Mouse (Mus musculus) kidney, embryonic 14.5 days (tissue): ENCODE measurements around the gene Gpatch11. TPM values are rescaled to one million over a fixed set of nuclear protein-coding genes. Genes with fewer than 3 reads are reported as not detected.

ENCODE experiments used
- ATAC-seq: fragments of 200-750 bp; cut with Nextera tagmentation; 2 replicates; pipeline ENCODE4 v1.8.0; 2017; ENCODE audit warnings: moderate number of reproducible peaks, mild to moderate bottlenecking, moderate TSS enrichment, moderate library complexity; ENCODE audit not compliant: low FRiP score, low TSS enrichment
- H3K27ac ChIP-seq: fragments of 300-500 bp; sonication (generic); 2 replicates; pipeline ENCODE4 v1.5.1; 2014; ENCODE audit warnings: low read depth, mild to moderate bottlenecking, low read length, moderate library complexity, mixed read lengths
- H3K27me3 ChIP-seq: fragments of 300-500 bp; sonication (generic); 2 replicates; pipeline ENCODE4 v1.6.1; 2014; ENCODE audit warnings: mild to moderate bottlenecking, low read length; ENCODE audit not compliant: control insufficient read depth, insufficient read depth
- H3K36me3 ChIP-seq: fragments of 300-500 bp; sonication (generic); 2 replicates; pipeline ENCODE4 v1.6.1; 2014; ENCODE audit warnings: low read length, mixed read lengths; ENCODE audit not compliant: control insufficient read depth, insufficient read depth
- H3K4me1 ChIP-seq: fragments of 300-500 bp; sonication (generic); 2 replicates; pipeline ENCODE4 v1.6.1; 2014; ENCODE audit warnings: low read length, mixed read lengths; ENCODE audit not compliant: control insufficient read depth, insufficient read depth
- H3K4me2 ChIP-seq: fragments of 300-500 bp; sonication (generic); replicated peaks from 2 replicates; pipeline ENCODE4 v1.6.1; 2014; ENCODE audit warnings: low read depth, mild to moderate bottlenecking, low read length
- H3K4me3 ChIP-seq: fragments of 300-500 bp; sonication (generic); 2 replicates; pipeline ENCODE4 v1.5.1; 2014; ENCODE audit warnings: mild to moderate bottlenecking, low read length
- H3K9ac ChIP-seq: fragments of 300-500 bp; sonication (generic); 2 replicates; pipeline ENCODE4 v1.6.1; 2014; ENCODE audit warnings: low read depth, mild to moderate bottlenecking, low read length, moderate library complexity
- H3K9me3 ChIP-seq: fragments of 300-500 bp; sonication (generic); 2 replicates; pipeline ENCODE4 v1.6.1; 2016; ENCODE audit warnings: low read length; ENCODE audit not compliant: control insufficient read depth
- WGBS: fragments of 180-500 bp; shearing (Covaris S2); extraction: QIAGEN DNeasy Blood & Tissue Kit; methylation state at CpG from one replicate; pipeline ENCODE4 v1.1.7; 2014; 5-methylcytosine and 5-hydroxymethylcytosine counted together
- polyA plus RNA-seq: library from polyadenylated mRNA; unstranded; fragments of >200 nt; fragmentation: Nextera tagmentation; extraction: Ambion mirVana; gene quantifications from 2 replicates; pipeline ENCODE4 v1.2.1, GENCODE M21; 2014

Gene Gpatch11
- polyA plus RNA-seq, 1 experiment from 2014 or later, result 43.4 TPM

- Histone ChIP-seq H3K27ac (no peak overlapping the region), H3K36me3 (no peaks in the 10 kb centered on the region), H3K9ac (no peak overlapping the region), H3K4me1 (peaks cover 8% of the 10 kb centered on the region; the same call in 1 of the 2 replicates), H3K9me3 (no peaks in the 10 kb centered on the region), H3K4me2 (no peak overlapping the region), H3K27me3 (no peaks in the 10 kb centered on the region), H3K4me3 (no peak overlapping the region)
- no peak for ATAC-seq
- WGBS, result 77% methylated on average over 5 of the region's 5 CpGs
Observed at GRCm38 (mm10) chr17:78885286-78886065, 50.1 kb downstream of the Gpatch11 start.

DNA sequence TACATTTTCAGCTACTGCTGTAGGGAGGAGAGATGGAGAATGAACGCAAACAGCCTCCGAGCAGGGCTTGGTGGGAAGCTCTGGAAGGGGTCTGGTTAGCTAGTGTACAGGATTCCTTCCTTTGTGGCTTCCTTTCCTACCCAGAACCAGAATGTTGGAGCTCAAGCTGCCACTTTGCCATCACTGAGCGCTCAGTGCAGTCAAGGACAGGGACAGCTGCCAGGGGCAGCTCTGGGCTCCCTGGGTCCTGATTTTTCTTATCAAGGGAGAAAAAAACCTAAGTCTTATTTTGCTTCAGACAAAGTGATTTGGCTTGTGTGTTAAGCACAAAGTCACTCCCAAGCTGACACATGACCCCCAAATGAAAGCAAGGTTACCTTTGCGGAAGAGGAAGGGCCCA lies 53.2 kb downstream of the Gpatch11 start:
- 85% methylated on average over 4 of the region's 4 CpGs for WGBS
- H3K4me1 ChIP-seq, result no peaks in the 10 kb centered on the region
- H3K27me3 ChIP-seq, result no peaks in the 10 kb centered on the region
- H3K36me3 ChIP-seq, result no peaks in the 10 kb centered on the region
- no peak overlapping the region for H3K27ac ChIP-seq
- H3K9me3 ChIP-seq, result no peaks in the 10 kb centered on the region
- H3K4me2 ChIP-seq, result no peak overlapping the region
- no peak for ATAC-seq
- H3K9ac ChIP-seq, result no peak overlapping the region
- H3K4me3 ChIP-seq, result no peak overlapping the region

DNA sequence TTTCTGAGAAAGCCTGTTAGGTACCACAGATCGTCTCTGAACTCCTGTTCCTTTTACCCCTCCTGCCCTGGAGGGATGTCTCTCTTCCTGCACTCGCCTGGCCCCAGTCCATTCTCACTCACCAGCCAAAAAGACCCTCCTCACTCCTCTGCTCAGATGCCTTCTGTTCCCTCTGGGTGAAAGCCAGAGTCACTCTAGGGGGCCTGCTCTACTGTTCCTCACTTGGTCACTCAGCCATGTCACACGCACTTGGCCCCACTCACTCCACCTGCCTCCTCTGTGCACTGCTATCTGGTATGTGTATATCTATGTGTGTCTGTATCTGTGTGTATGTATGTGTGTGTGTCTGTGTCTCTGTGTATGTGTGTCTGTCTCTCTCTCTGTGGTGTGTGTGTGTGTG lies 53.8 kb downstream of the Gpatch11 start:
- Histone ChIP-seq H3K27me3 (no peaks in the 10 kb centered on the region), H3K9ac (no peak overlapping the region), H3K9me3 (no peaks in the 10 kb centered on the region), H3K4me2 (no peak overlapping the region), H3K36me3 (no peaks in the 10 kb centered on the region), H3K4me3 (no peak overlapping the region), H3K4me1 (no peaks in the 10 kb centered on the region), H3K27ac (no peak overlapping the region)
- WGBS, result 53% methylated on average over 3 of the region's 3 CpGs
- ATAC-seq, result no peak

- Histone ChIP-seq H3K9me3 (no peaks in the 10 kb centered on the region), H3K36me3 (no peaks in the 10 kb centered on the region), H3K4me2 (no peak overlapping the region), H3K4me1 (no peaks in the 10 kb centered on the region), H3K4me3 (no peak overlapping the region), H3K9ac (no peak overlapping the region), H3K27ac (no peak overlapping the region), H3K27me3 (no peaks in the 10 kb centered on the region)
- WGBS, result 79% methylated on average over 9 of the region's 9 CpGs
- no peak for ATAC-seq
Observed at GRCm38 (mm10) chr17:78891020-78891419, 55.7 kb downstream of the Gpatch11 start.

- 88% methylated on average over 7 of the region's 7 CpGs for WGBS
- no peak overlapping the region for H3K4me3 ChIP-seq
- H3K9ac ChIP-seq, result no peak overlapping the region
- no peaks in the 10 kb centered on the region for H3K9me3 ChIP-seq
- H3K4me1 ChIP-seq, result no peaks in the 10 kb centered on the region
- H3K27ac ChIP-seq, result no peak overlapping the region
- no peak for ATAC-seq
- no peaks in the 10 kb centered on the region for H3K36me3 ChIP-seq
- no peaks in the 10 kb centered on the region for H3K27me3 ChIP-seq
- no peak overlapping the region for H3K4me2 ChIP-seq
Observed at GRCm38 (mm10) chr17:78894991-78895390, 59.6 kb downstream of the Gpatch11 start.

DNA sequence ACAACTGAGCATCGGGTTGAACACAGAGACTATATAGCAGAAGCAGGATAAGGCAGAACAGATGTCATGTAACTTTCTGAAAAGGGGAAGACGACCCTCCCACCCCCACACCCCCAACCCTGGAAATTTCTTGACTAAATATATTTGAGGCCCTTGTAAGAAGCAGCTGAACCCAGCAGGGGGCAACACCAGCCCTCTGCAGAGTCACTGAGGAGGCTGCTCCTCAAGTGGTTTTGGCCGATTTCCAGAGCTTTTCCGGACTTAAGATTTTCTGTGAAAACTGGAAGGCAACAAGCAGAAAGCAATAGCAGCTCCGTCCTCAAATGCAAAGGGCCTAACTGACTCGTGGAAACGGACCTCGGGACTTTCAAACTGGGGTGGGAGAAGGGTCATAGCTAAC lies 60.0 kb downstream of the Gpatch11 start:
- Histone ChIP-seq H3K4me3 (no peak overlapping the region), H3K36me3 (no peaks in the 10 kb centered on the region), H3K27me3 (no peaks in the 10 kb centered on the region), H3K9ac (no peak overlapping the region; the same call in 1 of the 2 replicates), H3K4me1 (no peaks in the 10 kb centered on the region), H3K9me3 (no peaks in the 10 kb centered on the region), H3K27ac (no peak overlapping the region), H3K4me2 (peak overlapping the region; percentile 9; the same call in 1 of the 2 replicates)
- ATAC-seq, result no peak
- 25% methylated on average over 8 of the region's 8 CpGs for WGBS

Other genes with a start within 250 kb of the Gpatch11 start
- 6.1 and 8.6 TPM in 2 replicates for gene Strn, start 98.4 kb upstream of the Gpatch11 start, polyA plus RNA-seq
- 7.1 and 9.3 TPM in 2 replicates for gene Heatr5b, start 203 bp upstream of the Gpatch11 start, polyA plus RNA-seq
- 12.0 and 14.6 TPM in 2 replicates for gene Eif2ak2, start 47.0 kb downstream of the Gpatch11 start, polyA plus RNA-seq
- gene Sult6b1, start 71.4 kb downstream of the Gpatch11 start, polyA plus RNA-seq, result 0.19 and 0.20 TPM in 2 replicates
- 108 and 133 TPM in 2 replicates for gene Cebpzos, start 80.9 kb downstream of the Gpatch11 start, polyA plus RNA-seq
- gene Cebpz, start 101.5 kb downstream of the Gpatch11 start, polyA plus RNA-seq, result 58.7 and 64.8 TPM in 2 replicates
- gene Ndufaf7, start 101.6 kb downstream of the Gpatch11 start, polyA plus RNA-seq, result 45.4 and 63.2 TPM in 2 replicates
- gene Prkd3, start 185.2 kb downstream of the Gpatch11 start, polyA plus RNA-seq, result 26.5 and 45.0 TPM in 2 replicates
- 2.1 and 3.1 TPM in 2 replicates for gene Qpct, start 216.3 kb downstream of the Gpatch11 start, polyA plus RNA-seq